Mouse (Mus musculus): ENCODE results near the gene Pdia5. TPM values are rescaled to one million over a fixed set of nuclear protein-coding genes. Genes with fewer than 3 reads are reported as not detected.

Gene Pdia5
- polyA plus RNA-seq, 1 experiment from 2014 or later = 6.8 TPM

DNA sequence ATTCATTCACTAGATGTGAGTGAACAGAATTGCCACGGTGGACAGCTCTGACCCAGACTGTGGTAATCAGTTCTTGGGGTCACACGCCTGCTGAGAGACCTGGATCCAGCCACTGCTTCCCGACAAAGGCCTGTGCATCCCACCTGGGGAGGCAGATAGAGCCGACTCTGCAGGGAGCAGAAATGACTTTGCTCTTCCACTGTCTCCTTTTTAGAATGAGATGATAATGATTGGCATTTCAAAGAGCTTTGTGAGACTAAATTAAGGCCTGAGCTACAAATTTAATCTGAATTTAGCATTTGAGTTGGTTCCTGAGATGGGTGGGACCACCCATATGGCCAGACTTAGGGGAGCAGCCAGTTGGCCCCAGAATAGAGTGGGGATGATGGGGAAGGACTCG lies 85.8 kb downstream of the Pdia5 start:
- Histone ChIP-seq H3K4me3 (replicated peaks; ENCODE audit: low read length) (no peak overlapping the region), H3K36me3 (replicated peaks; ENCODE audit: control insufficient read depth, insufficient read depth) (no peaks in the 10 kb centered on the region), H3K4me2 (replicated peaks) (no peak overlapping the region), H3K9me3 (ENCODE audit: control insufficient read depth, low read length) (no peaks in the 10 kb centered on the region), H3K27ac (no peak overlapping the region), H3K27me3 (ENCODE audit: control insufficient read depth, insufficient read depth, low read length) (no peaks in the 10 kb centered on the region), H3K9ac (no peak overlapping the region), H3K4me1 (replicated peaks; ENCODE audit: control insufficient read depth, insufficient read depth, low read length) (0 out of 2 replicates have a peak, but pooled peaks cover 5% of the 10 kb centered on the region)
- DNase-seq (ENCODE audit: low spot score) = no peak
- 48% methylated on average over 5 of the region's 5 CpGs for WGBS
- no peak for ATAC-seq (ENCODE audit: low FRiP score)

GRCm38 (mm10) chr16:35403891-35404290 lies 86.8 kb downstream of the Pdia5 start:
- Histone ChIP-seq H3K4me3 (replicated peaks; ENCODE audit: low read length) (no peak overlapping the region), H3K36me3 (replicated peaks; ENCODE audit: control insufficient read depth, insufficient read depth) (no peaks in the 10 kb centered on the region), H3K27me3 (ENCODE audit: control insufficient read depth, insufficient read depth, low read length) (no peaks in the 10 kb centered on the region), H3K9me3 (ENCODE audit: control insufficient read depth, low read length) (no peaks in the 10 kb centered on the region), H3K27ac (no peak overlapping the region), H3K9ac (no peak overlapping the region), H3K4me2 (replicated peaks) (no peak overlapping the region), H3K4me1 (replicated peaks; ENCODE audit: control insufficient read depth, insufficient read depth, low read length) (0 out of 2 replicates have a peak, but pooled peaks cover 5% of the 10 kb centered on the region)
- DNase-seq (ENCODE audit: low spot score) (no peak), ATAC-seq (ENCODE audit: low FRiP score) (no peak)
- 85% methylated on average over 8 of the region's 8 CpGs for WGBS

- H3K36me3 ChIP-seq (replicated peaks; ENCODE audit: control insufficient read depth, insufficient read depth) = no peaks in the 10 kb centered on the region
- DNase-seq (ENCODE audit: low spot score) = no peak
- H3K9ac ChIP-seq = no peak overlapping the region
- no peaks in the 10 kb centered on the region for H3K27me3 ChIP-seq (ENCODE audit: control insufficient read depth, insufficient read depth, low read length)
- H3K4me2 ChIP-seq (replicated peaks) = no peak overlapping the region
- WGBS = 89% methylated on average over 9 of the region's 9 CpGs
- no peak overlapping the region for H3K4me3 ChIP-seq (replicated peaks; ENCODE audit: low read length)
- ATAC-seq (ENCODE audit: low FRiP score) = no peak
- H3K27ac ChIP-seq = no peak overlapping the region
- H3K9me3 ChIP-seq (ENCODE audit: control insufficient read depth, low read length) = no peaks in the 10 kb centered on the region
- 0 out of 2 replicates have a peak, but pooled peaks cover 5% of the 10 kb centered on the region for H3K4me1 ChIP-seq (replicated peaks; ENCODE audit: control insufficient read depth, insufficient read depth, low read length)
These were observed 87.3 kb downstream of the Pdia5 start for GRCm38 (mm10) chr16:35403356-35403755.

- no peak overlapping the region for H3K9ac ChIP-seq
- H3K27ac ChIP-seq = no peak overlapping the region
- no peaks in the 10 kb centered on the region for H3K4me1 ChIP-seq (replicated peaks; ENCODE audit: control insufficient read depth, insufficient read depth, low read length)
- no peak for ATAC-seq (ENCODE audit: low FRiP score)
- 82% methylated on average over 8 of the region's 8 CpGs for WGBS
- H3K4me3 ChIP-seq (replicated peaks; ENCODE audit: low read length) = no peak overlapping the region
- H3K27me3 ChIP-seq (ENCODE audit: control insufficient read depth, insufficient read depth, low read length) = no peaks in the 10 kb centered on the region
- DNase-seq (ENCODE audit: low spot score) = no peak
- no peaks in the 10 kb centered on the region for H3K9me3 ChIP-seq (ENCODE audit: control insufficient read depth, low read length)
- H3K4me2 ChIP-seq (replicated peaks) = no peak overlapping the region
- 0 out of 2 replicates have a peak, but pooled peaks cover 7% of the 10 kb centered on the region for H3K36me3 ChIP-seq (replicated peaks; ENCODE audit: control insufficient read depth, insufficient read depth)
These were observed 97.9 kb downstream of the Pdia5 start for GRCm38 (mm10) chr16:35392813-35393212.

GRCm38 (mm10) chr16:35385654-35386053 lies 105.0 kb downstream of the Pdia5 start:
- ATAC-seq (ENCODE audit: low FRiP score) (no peak), DNase-seq (ENCODE audit: low spot score) (no peak)
- Histone ChIP-seq H3K36me3 (replicated peaks; ENCODE audit: control insufficient read depth, insufficient read depth) (no peaks in the 10 kb centered on the region), H3K9me3 (ENCODE audit: control insufficient read depth, low read length) (no peaks in the 10 kb centered on the region), H3K9ac (no peak overlapping the region), H3K4me1 (replicated peaks; ENCODE audit: control insufficient read depth, insufficient read depth, low read length) (no peaks in the 10 kb centered on the region), H3K4me2 (replicated peaks) (no peak overlapping the region), H3K27ac (no peak overlapping the region), H3K27me3 (ENCODE audit: control insufficient read depth, insufficient read depth, low read length) (no peaks in the 10 kb centered on the region), H3K4me3 (replicated peaks; ENCODE audit: low read length) (no peak overlapping the region)
- WGBS = 91% methylated on average over 3 of the region's 3 CpGs

- Histone ChIP-seq H3K4me1 (replicated peaks; ENCODE audit: control insufficient read depth, insufficient read depth, low read length) (no peaks in the 10 kb centered on the region), H3K9ac (no peak overlapping the region), H3K27ac (no peak overlapping the region), H3K27me3 (ENCODE audit: control insufficient read depth, insufficient read depth, low read length) (no peaks in the 10 kb centered on the region), H3K4me2 (replicated peaks) (no peak overlapping the region), H3K9me3 (ENCODE audit: control insufficient read depth, low read length) (no peaks in the 10 kb centered on the region), H3K4me3 (replicated peaks; ENCODE audit: low read length) (no peak overlapping the region), H3K36me3 (replicated peaks; ENCODE audit: control insufficient read depth, insufficient read depth) (no peaks in the 10 kb centered on the region)
- WGBS = 86% methylated on average over 9 of the region's 9 CpGs
- DNase-seq (ENCODE audit: low spot score) (no peak), ATAC-seq (ENCODE audit: low FRiP score) (no peak)
These were observed 110.6 kb downstream of the Pdia5 start for GRCm38 (mm10) chr16:35380048-35380447.

DNA sequence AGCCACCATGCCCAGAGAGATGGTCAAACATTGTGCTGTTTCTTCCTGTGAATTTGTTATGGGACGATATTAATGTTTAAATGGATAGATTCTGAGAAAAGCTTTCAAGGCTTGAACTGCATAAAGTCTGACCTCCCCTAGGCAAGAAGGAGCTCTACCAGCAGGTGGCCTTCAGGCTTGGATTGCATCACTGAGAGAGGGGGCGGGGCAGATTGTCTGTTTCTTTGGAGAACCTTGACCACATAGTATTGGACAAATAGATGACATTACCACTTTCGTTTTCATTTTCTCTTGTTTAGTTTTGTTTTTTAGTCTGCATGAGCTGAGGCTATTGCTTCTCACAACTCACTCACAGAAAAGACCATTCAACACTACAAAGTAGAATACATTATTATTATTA lies 111.3 kb downstream of the Pdia5 start:
- DNase-seq (ENCODE audit: low spot score) = no peak
- H3K27ac ChIP-seq = no peak overlapping the region
- H3K4me3 ChIP-seq (replicated peaks; ENCODE audit: low read length) = no peak overlapping the region
- H3K27me3 ChIP-seq (ENCODE audit: control insufficient read depth, insufficient read depth, low read length) = no peaks in the 10 kb centered on the region
- H3K36me3 ChIP-seq (replicated peaks; ENCODE audit: control insufficient read depth, insufficient read depth) = no peaks in the 10 kb centered on the region
- no peaks in the 10 kb centered on the region for H3K9me3 ChIP-seq (ENCODE audit: control insufficient read depth, low read length)
- H3K4me1 ChIP-seq (replicated peaks; ENCODE audit: control insufficient read depth, insufficient read depth, low read length) = no peaks in the 10 kb centered on the region
- WGBS = 87% methylated on average over 3 of the region's 3 CpGs
- ATAC-seq (ENCODE audit: low FRiP score) = no peak
- H3K4me2 ChIP-seq (replicated peaks) = no peak overlapping the region
- H3K9ac ChIP-seq = no peak overlapping the region

GRCm38 (mm10) chr16:35364063-35364428 lies 126.6 kb downstream of the Pdia5 start:
- Histone ChIP-seq H3K36me3 (replicated peaks; ENCODE audit: control insufficient read depth, insufficient read depth) (0 out of 2 replicates have a peak, but pooled peaks cover 4% of the 10 kb centered on the region), H3K27me3 (ENCODE audit: control insufficient read depth, insufficient read depth, low read length) (no peaks in the 10 kb centered on the region), H3K4me3 (replicated peaks; ENCODE audit: low read length) (peak overlapping the region; percentile 85), H3K4me1 (replicated peaks; ENCODE audit: control insufficient read depth, insufficient read depth, low read length) (peaks cover 6% of the 10 kb centered on the region; the same call in 1 of the 2 replicates), H3K4me2 (replicated peaks) (peak overlapping the region; percentile 85), H3K9me3 (ENCODE audit: control insufficient read depth, low read length) (no peaks in the 10 kb centered on the region), H3K27ac (peak overlapping the region; percentile 84), H3K9ac (peak overlapping the region; percentile 83)
- under 1% methylated on average over 7 of the region's 7 CpGs for WGBS
- DNase-seq (ENCODE audit: low spot score) = no peak
- ATAC-seq (ENCODE audit: low FRiP score) = no peak; the same call in 1 of the 2 replicates

- Histone ChIP-seq H3K36me3 (replicated peaks; ENCODE audit: control insufficient read depth, insufficient read depth) (0 out of 2 replicates have a peak, but pooled peaks cover 4% of the 10 kb centered on the region), H3K4me1 (replicated peaks; ENCODE audit: control insufficient read depth, insufficient read depth, low read length) (peaks cover 6% of the 10 kb centered on the region; the same call in 1 of the 2 replicates), H3K4me2 (replicated peaks) (peak within 1 kb of the TSS; percentile 85), H3K27me3 (ENCODE audit: control insufficient read depth, insufficient read depth, low read length) (no peaks in the 10 kb centered on the region), H3K9me3 (ENCODE audit: control insufficient read depth, low read length) (no peaks in the 10 kb centered on the region), H3K4me3 (replicated peaks; ENCODE audit: low read length) (peak within 1 kb of the TSS; percentile 85), H3K9ac (peak within 1 kb of the TSS; percentile 83), H3K27ac (peak within 1 kb of the TSS; percentile 84)
- WGBS = under 1% methylated on average over 67 of the region's 67 CpGs
- peak; percentile 100 for ATAC-seq (ENCODE audit: low FRiP score)
- peak; percentile 96 for DNase-seq (ENCODE audit: low spot score)
These were observed 127.3 kb downstream of the Pdia5 start, which contains the start of gene Sec22a for GRCm38 (mm10) chr16:35363150-35364062. Sec22a (minus strand) TSS chr16:35363918.
